Mouse (Mus musculus) monocyte, adult 2 months (primary cell): ENCODE measurements around the gene Klhdc1.

Experiments
- DNase-seq, 2 experiments: peaks; one replicate each; pipeline ENCODE4 v3.0.0; 2022; ENCODE audit warnings: low spot score in 2 of 2, low read depth in 1 of 2

Klhdc1 gene

DNA sequence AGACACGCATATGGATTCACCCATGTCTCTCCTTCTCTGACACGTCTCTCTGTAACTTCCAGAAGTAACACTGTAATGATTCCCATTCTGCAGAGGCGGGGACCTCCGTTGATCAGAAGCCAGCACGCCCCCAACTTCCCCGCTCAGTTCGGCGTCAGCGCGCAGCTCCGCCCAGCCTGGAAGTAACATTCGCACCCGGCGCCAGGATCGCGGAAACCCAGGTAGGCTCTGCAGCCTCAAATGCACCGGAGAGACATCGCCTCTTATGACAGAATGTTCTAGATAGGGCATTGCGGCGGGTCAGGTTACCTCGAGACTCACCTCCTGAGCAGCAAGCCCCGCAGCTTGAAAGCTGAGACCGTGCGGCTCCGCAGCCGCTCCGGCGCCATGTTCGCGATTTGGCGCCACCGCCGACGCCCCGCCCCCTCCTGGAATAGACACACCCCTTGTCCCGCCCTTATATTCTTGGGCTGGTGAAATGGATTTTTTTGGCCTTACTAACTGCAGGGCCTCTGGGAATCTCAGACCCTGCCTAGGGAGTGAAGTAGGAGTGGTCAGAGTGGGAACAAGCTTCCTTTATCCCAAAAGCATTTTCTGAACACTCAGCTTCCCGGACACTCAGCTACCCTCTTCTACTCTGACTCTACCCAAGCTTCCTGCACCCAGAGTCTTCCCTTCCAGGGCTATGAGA, 13.1 kb upstream of the Klhdc1 start, which contains the start of gene Pole2:
Pole2 (minus strand) TSS at position 420 of the 691 bp plus-strand sequence.
- peak; percentile 48 to 73 for DNase-seq

- DNase-seq = no peak
Observed at GRCm38 (mm10) chr12:69229251-69229650, 11.7 kb upstream of the Klhdc1 start.

DNA sequence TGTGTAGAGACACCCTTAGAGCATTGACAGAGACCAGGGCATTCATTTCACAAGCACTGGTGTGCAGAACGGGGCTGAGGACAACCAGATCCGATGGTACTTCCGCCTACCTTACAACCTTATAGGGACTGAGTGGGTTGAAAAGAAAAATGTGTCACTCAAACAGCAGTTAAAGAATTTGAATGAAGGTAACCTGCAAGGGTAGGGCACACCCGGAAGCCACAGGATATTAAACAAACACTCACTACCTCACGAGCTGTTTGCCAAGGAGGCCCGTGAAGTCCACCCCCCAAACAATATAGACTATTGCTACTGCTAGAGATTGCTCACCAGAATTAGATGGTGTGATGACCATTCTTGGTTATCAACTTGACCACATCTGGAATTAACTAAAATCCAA, 5.2 kb upstream of the Klhdc1 start:
- DNase-seq = no peak

DNA sequence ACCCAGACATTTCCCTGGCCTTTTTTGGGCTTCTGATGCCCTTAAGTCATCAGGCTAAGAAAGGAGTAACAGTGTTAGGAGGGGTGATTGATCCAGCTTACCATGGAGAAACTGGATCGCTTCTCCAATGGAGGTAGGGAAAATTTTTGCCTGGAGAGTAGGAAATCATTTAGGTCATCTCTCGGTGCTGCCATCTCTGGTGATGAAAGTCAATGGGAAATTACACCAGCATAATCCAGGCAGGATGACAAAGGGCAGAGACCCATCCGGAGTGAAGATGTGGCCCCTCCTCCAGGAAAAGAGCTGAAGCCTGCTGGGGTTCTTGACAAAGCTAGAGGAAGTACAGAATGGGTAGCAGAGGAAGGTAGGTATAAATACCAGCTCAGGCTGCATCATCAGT, 2.7 kb upstream of the Klhdc1 start:
- DNase-seq = no peak

GRCm38 (mm10) chr12:69241405-69241770, 412 bp downstream of the Klhdc1 start:
- DNase-seq = no peak

DNA sequence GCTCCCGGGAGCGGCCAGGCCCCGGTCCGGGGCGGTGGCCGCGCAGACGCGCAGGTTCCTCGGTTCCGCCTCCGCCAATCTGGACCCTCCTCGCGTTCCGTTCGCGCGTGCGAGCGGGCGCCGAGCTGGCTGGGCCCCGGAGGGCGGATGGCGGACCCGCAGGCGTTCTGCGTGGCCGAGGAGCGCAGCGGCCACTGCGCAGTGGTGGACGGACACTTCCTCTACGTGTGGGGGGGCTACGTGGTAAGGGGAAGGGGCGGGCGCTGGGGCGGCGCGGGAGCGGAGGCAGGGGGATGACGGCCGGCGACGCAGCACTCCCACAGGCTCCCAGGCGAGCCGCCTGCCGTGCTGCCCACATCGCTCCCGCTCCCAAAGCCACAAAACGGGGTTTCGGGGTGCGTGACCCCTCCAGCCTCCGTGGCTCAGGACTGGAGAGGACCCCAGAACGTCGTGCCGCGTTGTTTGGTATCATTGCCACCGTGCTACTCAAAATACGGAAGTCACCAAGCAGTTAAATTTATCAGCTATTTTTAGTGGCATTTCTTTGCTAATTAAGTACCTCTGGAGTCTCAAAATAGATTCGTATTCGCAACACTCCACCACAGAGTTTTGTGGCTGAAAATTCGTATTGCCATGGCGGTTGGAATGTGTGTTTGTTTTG, 925 bp downstream of the Klhdc1 start:
- DNase-seq = peak; percentile 5 to 16

- no peak for DNase-seq
Observed at GRCm38 (mm10) chr12:69249766-69250165, 8.8 kb downstream of the Klhdc1 start.

DNA sequence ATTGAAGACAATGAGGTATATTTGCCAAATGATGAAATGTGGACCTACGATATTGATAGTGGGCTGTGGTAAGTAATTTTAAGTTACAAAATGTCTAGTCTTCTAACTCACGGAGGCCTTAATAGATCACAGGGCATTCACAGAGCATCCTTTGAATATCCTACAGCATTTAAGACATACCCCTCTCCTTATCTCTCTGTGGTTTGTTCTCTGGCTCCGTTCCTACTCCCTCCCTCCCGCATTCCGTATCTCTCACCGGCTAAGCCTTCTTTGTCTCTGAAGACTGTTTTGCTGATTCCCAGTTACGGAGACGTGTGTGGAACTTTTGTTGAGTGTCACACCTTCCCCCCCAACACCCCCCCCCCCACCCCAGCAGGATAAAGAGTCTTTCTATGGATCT, 9.8 kb downstream of the Klhdc1 start:
- DNase-seq = no peak

DNA sequence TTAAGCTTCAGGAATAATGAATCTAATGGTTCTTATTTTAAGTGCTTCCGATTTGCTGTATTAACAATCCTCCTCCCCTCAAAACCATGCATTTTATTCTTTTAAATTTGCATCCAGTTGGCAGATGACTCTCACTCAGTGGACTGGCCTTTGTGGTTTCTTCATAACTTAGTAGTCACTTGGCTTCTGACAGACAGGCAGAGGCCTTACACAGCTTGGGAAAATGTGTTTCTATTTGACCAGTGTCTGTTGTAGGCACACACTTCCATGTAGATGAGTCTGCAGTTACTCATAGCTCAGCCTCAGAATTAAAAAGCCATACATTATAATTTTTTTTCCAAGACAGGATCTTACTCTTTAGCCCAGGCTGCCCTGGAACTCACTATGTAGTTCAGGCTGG, 12.8 kb downstream of the Klhdc1 start:
- no peak for DNase-seq

GRCm38 (mm10) chr12:69257836-69258235, 16.9 kb downstream of the Klhdc1 start:
- DNase-seq = no peak

GRCm38 (mm10) chr12:69262251-69262650, 21.3 kb downstream of the Klhdc1 start:
- DNase-seq = no peak

DNA sequence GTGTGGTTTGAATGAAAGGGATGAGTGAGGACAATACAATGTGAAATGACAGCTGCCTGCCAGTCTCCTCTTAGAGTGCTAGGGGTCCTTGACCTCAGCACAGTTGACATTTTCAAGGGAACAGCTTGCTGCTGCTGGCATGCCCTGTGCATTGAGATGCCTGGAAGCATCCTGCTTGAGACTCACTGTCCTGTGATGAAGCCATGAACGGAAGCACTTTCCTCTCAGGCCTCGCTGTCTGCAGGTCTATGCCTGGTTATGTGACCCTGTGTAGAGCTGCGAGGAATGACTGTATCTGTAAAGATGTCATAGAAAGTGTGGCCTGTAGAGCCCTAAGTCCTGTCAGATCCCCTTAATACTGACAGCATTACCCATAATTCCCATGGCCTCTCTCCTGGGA, 24.1 kb downstream of the Klhdc1 start:
- no peak for DNase-seq

- DNase-seq = no peak
Observed at GRCm38 (mm10) chr12:69267956-69268632, 27.1 kb downstream of the Klhdc1 start.

GRCm38 (mm10) chr12:69268956-69269355, 28.0 kb downstream of the Klhdc1 start:
- DNase-seq = no peak

DNA sequence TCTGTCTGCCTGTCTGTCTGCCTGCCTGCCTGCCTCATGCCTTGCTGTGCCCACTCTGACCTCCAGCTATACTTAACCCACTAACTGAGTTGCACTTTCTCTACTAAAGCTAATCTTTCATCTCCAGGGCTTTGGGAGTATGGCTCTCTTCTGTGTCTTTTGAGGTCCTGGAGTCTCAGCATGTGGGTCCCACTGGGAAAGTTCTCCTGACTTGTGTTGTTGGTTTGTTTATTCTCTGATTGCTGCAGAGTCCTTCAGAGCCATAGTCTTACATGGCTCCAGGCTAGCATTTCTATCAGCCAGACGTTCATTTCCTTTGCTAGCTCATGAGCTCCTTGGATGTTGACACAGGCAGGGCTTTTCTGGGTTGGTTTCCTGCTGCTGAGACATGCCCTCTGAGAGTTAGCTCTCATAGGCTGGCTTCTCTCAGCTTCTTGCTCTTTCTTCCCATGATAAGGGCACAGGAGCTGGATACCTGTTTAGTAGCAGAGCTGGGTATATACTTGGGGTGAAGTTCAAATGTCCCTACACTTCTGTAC, 39.0 kb downstream of the Klhdc1 start:
- no peak for DNase-seq

GRCm38 (mm10) chr12:69280915-69281314, 39.9 kb downstream of the Klhdc1 start:
- DNase-seq = no peak

DNA sequence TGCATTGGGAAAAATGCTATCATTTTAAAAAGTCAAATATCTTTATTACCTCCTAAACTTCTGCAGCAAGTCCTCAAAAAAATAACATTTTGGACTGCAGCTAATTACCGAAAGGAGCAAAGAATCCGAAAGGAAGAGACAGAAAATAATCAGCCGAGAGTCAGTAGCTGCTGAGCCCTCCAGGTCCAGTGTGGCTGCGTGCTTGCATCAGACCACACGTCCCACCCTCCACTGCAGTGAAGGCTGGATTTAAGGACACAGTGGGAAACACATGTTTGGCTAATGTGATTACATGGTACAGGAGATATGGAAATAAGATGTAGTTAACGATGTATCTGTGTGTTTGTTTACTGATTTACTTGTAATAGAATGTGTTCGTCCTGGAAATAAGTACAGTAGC, 42.2 kb downstream of the Klhdc1 start:
- no peak for DNase-seq

DNA sequence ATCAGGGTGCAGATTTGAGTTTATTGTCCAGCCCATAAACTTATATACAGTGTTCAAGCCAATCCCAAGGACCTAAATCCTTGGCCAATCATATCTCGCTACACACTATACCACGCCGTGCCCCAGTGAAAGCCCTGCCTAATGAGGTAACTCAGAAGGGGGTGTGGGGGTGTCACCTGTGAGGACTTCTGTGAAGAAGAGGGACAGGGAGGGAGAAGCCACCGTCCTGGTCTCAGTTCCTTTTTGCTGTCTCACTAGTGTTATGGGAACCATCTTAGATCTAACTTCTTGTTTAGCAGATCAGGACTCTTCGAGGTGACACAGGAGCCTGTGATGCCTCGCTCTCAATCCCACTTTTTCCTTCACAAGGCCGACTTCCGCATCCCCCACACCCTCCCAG, 46.6 kb downstream of the Klhdc1 start:
- DNase-seq = no peak

DNA sequence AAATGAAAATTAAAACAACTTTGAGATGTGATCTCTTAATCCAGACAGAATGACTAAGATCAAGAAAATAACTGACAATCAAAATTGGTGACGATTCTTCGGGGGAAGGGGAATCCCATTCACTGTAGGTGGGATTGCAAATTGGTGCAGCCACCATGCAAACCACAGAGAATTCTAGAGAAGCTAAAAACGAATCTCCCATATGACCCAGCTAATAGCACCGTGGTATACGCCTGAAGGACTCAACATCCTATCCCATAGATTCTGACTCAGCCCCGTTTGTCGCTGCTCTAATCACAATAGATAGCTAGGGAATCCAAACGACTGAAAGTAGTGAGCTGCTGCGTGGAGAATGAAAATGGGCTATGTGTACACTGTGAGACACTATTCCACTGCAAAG, 47.7 kb downstream of the Klhdc1 start:
- no peak for DNase-seq

- no peak for DNase-seq
Observed at GRCm38 (mm10) chr12:69292401-69292800, 51.4 kb downstream of the Klhdc1 start.

DNA sequence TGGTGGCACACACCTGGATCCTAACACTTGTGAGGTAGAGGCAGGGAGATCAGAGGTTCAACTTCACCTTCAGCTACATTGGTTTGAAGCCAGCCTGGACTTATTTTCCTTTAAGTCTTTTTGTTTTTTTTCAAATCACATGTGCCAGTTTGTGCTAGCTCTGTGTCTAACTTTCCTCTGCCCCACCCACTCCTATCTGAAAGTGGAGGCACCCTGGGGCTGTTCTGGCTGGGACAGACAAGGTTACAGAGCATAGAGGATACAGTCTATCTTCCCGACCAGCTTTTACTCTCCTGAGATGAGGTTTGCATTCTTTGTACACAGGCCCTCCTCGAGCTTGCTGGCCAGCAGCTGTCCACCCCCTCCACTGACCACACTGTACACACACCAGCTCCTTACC, 52.8 kb downstream of the Klhdc1 start:
- DNase-seq = no peak

GRCm38 (mm10) chr12:69294936-69295335, 54.0 kb downstream of the Klhdc1 start:
- DNase-seq = no peak
